Mouse (Mus musculus) retina, embryonic 14.5 days (tissue): Measurements from ENCODE around the gene Lpgat1.

Source experiments
- DNase-seq: peaks from one replicate; pipeline ENCODE4 v3.0.0-alpha.2; 2015; ENCODE audit warnings: low spot score

The Lpgat1 gene

DNA sequence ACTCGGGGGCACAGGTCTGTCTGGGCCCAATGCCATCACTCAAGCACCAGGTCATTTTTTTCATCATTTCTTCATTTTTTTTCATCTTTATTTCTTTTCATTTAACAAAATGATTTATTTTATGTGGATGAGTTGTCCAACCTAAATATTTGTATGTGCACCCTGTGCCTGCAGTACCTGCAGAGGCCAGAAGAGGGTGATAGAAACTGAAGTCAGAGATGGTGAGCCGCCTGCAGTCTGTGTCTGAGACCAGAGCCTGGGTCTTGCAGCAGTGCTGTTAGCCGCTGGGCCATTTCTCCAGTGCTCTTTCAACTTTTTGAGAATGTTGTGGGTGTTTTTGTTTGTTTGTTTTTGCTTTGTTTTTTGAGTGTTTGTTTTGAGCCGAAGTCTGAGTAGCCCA is 89.1 kb downstream of the Lpgat1 start:
- no peak for DNase-seq

GRCm38 (mm10) chr1:191807979-191808378 is 90.3 kb downstream of the Lpgat1 start:
- DNase-seq, result no peak

DNA sequence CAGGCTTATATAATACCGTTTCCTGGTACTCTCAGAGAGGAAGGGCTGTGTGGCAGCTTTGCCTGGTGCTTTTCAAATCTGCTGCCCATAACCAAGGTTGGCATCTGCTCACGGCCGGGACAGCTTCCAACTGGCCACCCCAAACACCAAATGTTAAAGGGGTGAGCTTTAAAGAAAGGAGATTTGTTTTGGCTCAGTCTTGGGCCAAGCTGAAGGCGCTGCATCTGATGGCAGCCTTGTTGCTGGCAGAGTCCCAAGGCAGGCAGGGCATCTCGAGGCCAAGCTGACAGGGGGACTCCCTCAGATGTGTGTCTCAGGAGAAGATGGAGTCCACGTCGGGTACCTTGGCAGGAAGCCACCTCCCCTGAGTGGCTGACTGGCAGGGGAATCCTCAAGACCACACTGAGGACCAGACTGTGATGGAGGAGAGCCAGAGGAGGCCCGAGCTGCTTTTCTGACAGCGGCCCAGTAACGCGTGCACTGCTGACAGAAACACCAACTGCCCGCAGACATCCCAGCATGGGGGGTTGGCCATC is 91.1 kb downstream of the Lpgat1 start:
- DNase-seq, result no peak

- no peak for DNase-seq
Measured at GRCm38 (mm10) chr1:191811774-191812173, 94.1 kb downstream of the Lpgat1 start.

GRCm38 (mm10) chr1:191812949-191813691 is 95.5 kb downstream of the Lpgat1 start:
- no peak for DNase-seq

- DNase-seq, result no peak
Measured at GRCm38 (mm10) chr1:191814240-191814639, 96.6 kb downstream of the Lpgat1 start.

GRCm38 (mm10) chr1:191814935-191815334 is 97.3 kb downstream of the Lpgat1 start:
- DNase-seq, result no peak

DNA sequence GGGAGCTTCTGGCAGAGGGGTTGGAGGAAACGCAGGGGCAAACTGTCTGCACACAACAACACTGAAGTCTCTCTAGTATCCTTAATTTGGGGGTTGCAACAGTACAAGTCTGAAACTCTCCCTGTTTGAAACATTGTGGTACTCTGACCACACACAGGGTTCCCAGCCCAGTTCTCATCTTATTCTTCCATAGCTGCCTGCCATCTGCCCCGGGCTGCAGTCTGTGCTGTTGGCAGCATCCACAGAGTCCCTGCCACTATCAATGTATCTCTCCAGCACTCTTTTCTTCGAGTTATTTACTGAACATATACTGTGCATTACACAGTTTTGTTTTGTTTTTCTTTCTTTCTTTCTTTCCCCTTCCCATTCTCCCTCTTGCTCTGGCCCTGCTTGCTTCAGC is 99.0 kb downstream of the Lpgat1 start:
- no peak for DNase-seq

- peak; percentile 96 for DNase-seq
Measured at GRCm38 (mm10) chr1:191817418-191818144, 99.9 kb downstream of the Lpgat1 start.

DNA sequence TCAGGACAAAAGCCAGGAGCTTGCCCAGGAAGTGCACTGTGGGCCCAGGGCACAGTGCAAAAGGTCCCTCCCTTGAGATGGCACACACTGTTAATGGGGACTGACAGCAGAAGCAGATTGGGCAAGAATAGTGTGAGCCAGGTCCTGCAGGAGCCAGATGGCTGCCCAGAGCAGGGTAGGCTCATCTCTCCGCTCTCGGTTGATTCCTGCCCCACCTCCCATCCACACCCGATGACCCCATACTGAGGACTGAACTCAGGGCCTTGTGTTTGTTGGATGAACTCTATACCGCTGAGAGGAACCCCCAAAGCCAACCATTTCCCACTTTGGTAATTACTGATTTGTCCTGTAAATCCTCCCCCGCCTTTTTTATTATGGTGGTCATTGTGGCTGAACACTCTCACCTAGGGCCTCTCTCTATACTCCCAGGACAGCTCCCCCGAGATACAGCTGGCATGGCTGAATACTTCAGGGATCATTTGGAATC is 100.6 kb downstream of the Lpgat1 start:
- DNase-seq, result no peak

- no peak for DNase-seq
Measured at GRCm38 (mm10) chr1:191819026-191819425, 101.4 kb downstream of the Lpgat1 start.

- DNase-seq, result no peak
Measured at GRCm38 (mm10) chr1:191820951-191821325, 103.3 kb downstream of the Lpgat1 start.

GRCm38 (mm10) chr1:191821326-191822091 is 103.9 kb downstream of the Lpgat1 start, which contains the start of gene Nek2:
Gene Nek2, plus strand, starts transcription at chr1:191821444.
- peak; percentile 100 for DNase-seq

GRCm38 (mm10) chr1:191829124-191829523 is 111.5 kb downstream of the Lpgat1 start:
- DNase-seq, result no peak

DNA sequence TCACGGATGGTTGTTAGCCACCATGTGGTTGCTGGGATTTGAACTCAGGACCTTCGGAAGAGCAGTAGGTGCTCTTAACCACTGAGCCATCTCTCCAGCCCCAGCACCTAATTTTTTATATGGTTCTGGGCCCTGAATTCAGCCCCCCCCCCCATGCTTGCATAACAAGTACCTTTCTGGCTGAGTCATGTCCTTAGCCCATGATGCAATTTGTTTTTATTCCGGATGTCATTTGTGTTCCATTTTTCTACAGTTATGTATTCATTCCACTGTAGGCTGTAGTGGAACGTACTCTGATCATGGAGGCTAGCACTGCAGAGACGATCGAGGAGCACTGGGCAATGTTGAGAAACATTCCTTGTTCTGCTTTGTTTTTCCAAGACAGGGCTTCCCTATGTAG is 115.8 kb downstream of the Lpgat1 start:
- no peak for DNase-seq
